Mouse (Mus musculus) stomach, embryonic 14.5 days (tissue): ENCODE results near the gene Lnpep. TPM values are rescaled to one million over a fixed set of nuclear protein-coding genes. Genes with fewer than 3 reads are reported as not detected.

Experiments
- ATAC-seq: fragments of 200-750 bp; cut with Nextera tagmentation; 2 replicates; pipeline ENCODE4 v1.8.0; 2017; ENCODE audit warnings: low read depth, moderate TSS enrichment; ENCODE audit not compliant: insufficient number of reproducible peaks, insufficient read depth, low FRiP score
- H3K27ac ChIP-seq: fragments of 300-500 bp; sonication (generic); 2 replicates; pipeline ENCODE4 v1.5.1; 2014; ENCODE audit warnings: mild to moderate bottlenecking, low read length, moderate library complexity, mixed read lengths
- H3K27me3 ChIP-seq: fragments of 300-500 bp; sonication (generic); 2 replicates; pipeline ENCODE4 v1.6.1; 2014; ENCODE audit warnings: low read length, control low read depth, mixed read lengths; ENCODE audit not compliant: control insufficient read depth, insufficient read depth
- H3K36me3 ChIP-seq: fragments of 300-500 bp; sonication (generic); 2 replicates; pipeline ENCODE4 v1.6.1; 2014; ENCODE audit warnings: mild to moderate bottlenecking, control low read depth, low read length, moderate library complexity, mixed read lengths; ENCODE audit not compliant: control insufficient read depth, insufficient read depth
- H3K4me1 ChIP-seq: fragments of 300-500 bp; sonication (generic); 2 replicates; pipeline ENCODE4 v1.6.1; 2014; ENCODE audit warnings: low read length, control low read depth, mixed read lengths; ENCODE audit not compliant: control insufficient read depth, insufficient read depth
- H3K4me2 ChIP-seq: fragments of 300-500 bp; sonication (generic); replicated peaks from 2 replicates; pipeline ENCODE4 v1.6.1; 2014; ENCODE audit warnings: low read depth, low read length, control low read depth
- H3K4me3 ChIP-seq: fragments of 300-500 bp; sonication (generic); 2 replicates; pipeline ENCODE4 v1.5.1; 2014; ENCODE audit warnings: low read depth, low read length, control low read depth
- H3K9ac ChIP-seq: fragments of 300-500 bp; sonication (generic); replicated peaks from 2 replicates; pipeline ENCODE4 v1.6.1; 2014; ENCODE audit warnings: low read depth, mild to moderate bottlenecking, control low read depth, low read length, moderate library complexity, mixed read lengths
- H3K9me3 ChIP-seq: fragments of 300-500 bp; sonication (generic); 2 replicates; pipeline ENCODE4 v1.6.1; 2016; ENCODE audit warnings: low read depth, low read length, control low read depth; ENCODE audit not compliant: control insufficient read depth
- WGBS: fragments of 180-500 bp; shearing (Covaris S2); extraction: QIAGEN DNeasy Blood & Tissue Kit; methylation state at CpG from one replicate; pipeline ENCODE4 v1.1.7; 2014; 5-methylcytosine and 5-hydroxymethylcytosine counted together
- polyA plus RNA-seq: library from polyadenylated mRNA; unstranded; fragments of >200 nt; fragmentation: Nextera tagmentation; extraction: Ambion mirVana; gene quantifications from 2 replicates; pipeline ENCODE4 v1.2.1, GENCODE M21; 2014

Gene Lnpep
- 18.3 and 20.2 TPM in 2 replicates for polyA plus RNA-seq

GRCm38 (mm10) chr17:17624957-17625586 is at the start of gene Lnpep:
Gene Lnpep, minus strand, starts transcription at chr17:17625050.
- H3K27me3 ChIP-seq, result no peaks in the 10 kb centered on the region
- no peaks in the 10 kb centered on the region; the same call in 1 of the 2 replicates for H3K4me1 ChIP-seq
- no peaks in the 10 kb centered on the region for H3K36me3 ChIP-seq
- peak within 1 kb of the TSS; percentile 72 for H3K4me2 ChIP-seq
- H3K9ac ChIP-seq, result peak within 1 kb of the TSS; percentile 86
- no peaks in the 10 kb centered on the region for H3K9me3 ChIP-seq
- H3K4me3 ChIP-seq, result peak within 1 kb of the TSS; percentile 89
- H3K27ac ChIP-seq, result peak within 1 kb of the TSS; percentile 100
- WGBS, result 0% methylated on average over 44 of the region's 44 CpGs
- peak; percentile 91 for ATAC-seq

- Histone ChIP-seq H3K27ac (no peak overlapping the region), H3K36me3 (no peaks in the 10 kb centered on the region), H3K27me3 (no peaks in the 10 kb centered on the region), H3K9me3 (no peaks in the 10 kb centered on the region), H3K4me3 (no peak overlapping the region), H3K4me2 (no peak overlapping the region), H3K9ac (no peak overlapping the region), H3K4me1 (no peaks in the 10 kb centered on the region)
- 28% methylated on average over 2 of the region's 2 CpGs for WGBS
- no peak for ATAC-seq
These were observed 31.0 kb upstream of the Lnpep start for GRCm38 (mm10) chr17:17655829-17656176.

GRCm38 (mm10) chr17:17654997-17655828 is 30.4 kb upstream of the Lnpep start:
- no peak for ATAC-seq
- 14% methylated on average over 10 of the region's 10 CpGs for WGBS
- Histone ChIP-seq H3K9ac (no peak overlapping the region), H3K36me3 (no peaks in the 10 kb centered on the region), H3K4me2 (no peak overlapping the region; the same call in 1 of the 2 replicates), H3K4me3 (no peak overlapping the region), H3K27me3 (no peaks in the 10 kb centered on the region), H3K27ac (no peak overlapping the region), H3K4me1 (no peaks in the 10 kb centered on the region), H3K9me3 (no peaks in the 10 kb centered on the region)

- Histone ChIP-seq H3K27me3 (no peaks in the 10 kb centered on the region), H3K27ac (no peak overlapping the region), H3K4me2 (no peak overlapping the region), H3K9ac (no peak overlapping the region), H3K36me3 (no peaks in the 10 kb centered on the region), H3K4me1 (no peaks in the 10 kb centered on the region), H3K9me3 (no peaks in the 10 kb centered on the region), H3K4me3 (no peak overlapping the region)
- WGBS, result 81% methylated on average over 4 of the region's 4 CpGs
- no peak for ATAC-seq
These were observed 27.7 kb upstream of the Lnpep start for GRCm38 (mm10) chr17:17652570-17652969.

- Histone ChIP-seq H3K4me1 (no peaks in the 10 kb centered on the region), H3K36me3 (no peaks in the 10 kb centered on the region), H3K9me3 (no peaks in the 10 kb centered on the region), H3K27me3 (no peaks in the 10 kb centered on the region), H3K27ac (no peak overlapping the region), H3K4me2 (no peak overlapping the region), H3K9ac (no peak overlapping the region), H3K4me3 (no peak overlapping the region)
- ATAC-seq, result no peak
- 2% methylated on average over 3 of the region's 3 CpGs for WGBS
These were observed 20.9 kb upstream of the Lnpep start for GRCm38 (mm10) chr17:17645738-17646137.

GRCm38 (mm10) chr17:17637387-17637786 is 12.5 kb upstream of the Lnpep start:
- ATAC-seq, result no peak
- H3K27me3 ChIP-seq, result no peaks in the 10 kb centered on the region
- H3K36me3 ChIP-seq, result no peaks in the 10 kb centered on the region
- no peak overlapping the region for H3K27ac ChIP-seq
- no peaks in the 10 kb centered on the region for H3K9me3 ChIP-seq
- WGBS, result 79% methylated on average over 3 of the region's 3 CpGs
- H3K9ac ChIP-seq, result no peak overlapping the region
- H3K4me2 ChIP-seq, result no peak overlapping the region
- H3K4me3 ChIP-seq, result no peak overlapping the region
- H3K4me1 ChIP-seq, result no peaks in the 10 kb centered on the region

GRCm38 (mm10) chr17:17636147-17636546 is 11.3 kb upstream of the Lnpep start:
- no peaks in the 10 kb centered on the region for H3K36me3 ChIP-seq
- H3K4me3 ChIP-seq, result no peak overlapping the region
- H3K27me3 ChIP-seq, result no peaks in the 10 kb centered on the region
- no peak overlapping the region for H3K9ac ChIP-seq
- WGBS, result 26% methylated on average over 3 of the region's 3 CpGs
- no peak overlapping the region for H3K27ac ChIP-seq
- no peak overlapping the region for H3K4me2 ChIP-seq
- H3K4me1 ChIP-seq, result no peaks in the 10 kb centered on the region
- ATAC-seq, result no peak
- no peaks in the 10 kb centered on the region for H3K9me3 ChIP-seq

- no peaks in the 10 kb centered on the region for H3K9me3 ChIP-seq
These were observed 9.2 kb upstream of the Lnpep start for GRCm38 (mm10) chr17:17634033-17634432.

More at GRCm38 (mm10) chr17:17634033-17634432, 9.2 kb upstream of the Lnpep start:
- Histone ChIP-seq H3K27ac (no peak overlapping the region), H3K4me3 (no peak overlapping the region), H3K4me2 (no peak overlapping the region), H3K9ac (no peak overlapping the region), H3K27me3 (no peaks in the 10 kb centered on the region), H3K36me3 (no peaks in the 10 kb centered on the region), H3K4me1 (no peaks in the 10 kb centered on the region)
- ATAC-seq, result no peak
- WGBS, result 76% methylated on average over 2 of the region's 2 CpGs
